27 mouse cellular contexts compared by ENCODE assay signal in genomic region chr14:51172947-51173346, GRCm38 (mm10). TPM values are rescaled to one million over a fixed set of nuclear protein-coding genes. Genes with fewer than 3 reads are reported as not detected.
DNase-seq lines count a peak whose midpoint lies in the region; ATAC-seq lines count a peak whose summit lies in the region.
"Not testable (repeated sequence)": the region's sequence is repeated elsewhere in the genome, so short reads cannot be mapped to it uniquely, and the experiment has no call there.
"Had no signal": no experiment of that assay in that cellular context is flagged by ENCODE, and none has a peak within 500 bp of the region (broad histone marks: within the 10 kb centered on the region; RNA-seq: fewer than 3 reads in every experiment).

No protein-coding gene starts in this region.

- not testable (repeated sequence) for H3K4me3 ChIP-seq in heart, embryonic 15.5 days; liver, embryonic 13.5 days (replicated peaks)

- H3K36me3 ChIP-seq in heart, embryonic 15.5 days; liver, embryonic 13.5 days: not testable (repeated sequence)

- H3K4me2 ChIP-seq in heart, embryonic 15.5 days = 0 out of 2 replicates have a peak overlapping the region, but pooled peaks have one; percentile 37
- 0 out of 2 replicates have a peak overlapping the region, but pooled peaks have one; percentile 14 for H3K4me2 ChIP-seq in liver, embryonic 13.5 days

- WGBS in heart, embryonic 15.5 days = 53% methylated on average over 4 of the region's 4 CpGs
- 48% methylated on average over 4 of the region's 4 CpGs for WGBS in liver, embryonic 13.5 days (ENCODE audit: insufficient replicate concordance)

- H3K27ac ChIP-seq in heart, embryonic 15.5 days; liver, embryonic 13.5 days: not testable (repeated sequence)

- H3K9ac ChIP-seq in heart, embryonic 15.5 days; liver, embryonic 13.5 days: not testable (repeated sequence)

- peak; percentile 33 for DNase-seq in brain, adult 2 months (ENCODE audit: low read depth, low spot score)
- DNase-seq in frontal cortex, postnatal 14 days (ENCODE audit: low spot score in 2 of 2) = peak; percentile 7 to 16
- DNase-seq in layer of hippocampus, adult 11-12 months (ENCODE audit: low spot score) = peak; percentile 46
- DNase-seq in layer of hippocampus, postnatal 10 days (ENCODE audit: low spot score in 2 of 2) = peak; percentile 19 to 30
- not testable (repeated sequence) for DNase-seq in liver, embryonic 13.5 days
- DNase-seq in right cerebral cortex, adult 2 months (ENCODE audit: low spot score in 2 of 2) = peak; percentile 7 to 9

- not testable (repeated sequence) for H3K4me1 ChIP-seq in heart, embryonic 15.5 days (replicated peaks); liver, embryonic 13.5 days (replicated peaks)

- not testable (repeated sequence) for ATAC-seq in heart, embryonic 15.5 days (replicated peaks; ENCODE audit: insufficient number of reproducible peaks, insufficient read depth, low FRiP score, low read depth); liver, embryonic 13.5 days (ENCODE audit: low read depth)

- not testable (repeated sequence) for H3K9me3 ChIP-seq in heart, embryonic 15.5 days (replicated peaks); liver, embryonic 13.5 days (replicated peaks)

- H3K27me3 ChIP-seq in heart, embryonic 15.5 days; liver, embryonic 13.5 days: not testable (repeated sequence)

RNA-seq across cellular contexts. Expression of gene Rnase2b, which starts 10.9 kb away (rescaled TPM):
- polyA plus RNA-seq in heart, embryonic 15.5 days (2015; fragmentation: Nextera tagmentation; extraction: Ambion mirVana) = not detected in 2 replicates
- total RNA-seq in layer of hippocampus, postnatal 10 days (2021) = not detected
- not detected in 2 replicates for polyA plus RNA-seq in liver, embryonic 13.5 days (2015; fragmentation: Nextera tagmentation; extraction: Ambion mirVana)
- total RNA-seq: adrenal gland, postnatal 36 days; ES-E14; gastrocnemius, postnatal 10 days; granulocyte monocyte progenitor cell, adult 5-6 weeks; heart, postnatal 25 days; left cerebral cortex, adult 18-20 months; left cerebral cortex, postnatal 36 days; megakaryocyte-erythroid progenitor cell, adult 5-6 weeks had no signal
- polyA plus RNA-seq: CD4-positive, CD25-positive, alpha-beta regulatory T cell, adult 4 months; cortical plate, adult 2 months; embryonic facial prominence, embryonic 10.5 days; heart, embryonic 10.5 days; hindbrain, embryonic 12.5 days; intestine, embryonic 14.5 days; limb, embryonic 14.5 days; liver, embryonic 15.5 days; lung, embryonic 15.5 days; midbrain, embryonic 14.5 days; neural tube, embryonic 11.5 days; thymus, postnatal 0 days had no signal

RNA-seq across cellular contexts. Expression of gene Ang2, which starts 26.0 kb away (rescaled TPM):
- not detected in 2 replicates for polyA plus RNA-seq in heart, embryonic 15.5 days (2015; fragmentation: Nextera tagmentation; extraction: Ambion mirVana)
- total RNA-seq in layer of hippocampus, postnatal 10 days (2021) = not detected
- polyA plus RNA-seq in liver, embryonic 13.5 days (2015; fragmentation: Nextera tagmentation; extraction: Ambion mirVana) = not detected in 2 replicates
- total RNA-seq: adrenal gland, postnatal 36 days; ES-E14; granulocyte monocyte progenitor cell, adult 5-6 weeks; heart, postnatal 25 days; left cerebral cortex, adult 18-20 months; left cerebral cortex, postnatal 36 days; megakaryocyte-erythroid progenitor cell, adult 5-6 weeks had no signal
- polyA plus RNA-seq: CD4-positive, CD25-positive, alpha-beta regulatory T cell, adult 4 months; cortical plate, adult 2 months; embryonic facial prominence, embryonic 10.5 days; heart, embryonic 10.5 days; hindbrain, embryonic 12.5 days; intestine, embryonic 14.5 days; limb, embryonic 14.5 days; liver, embryonic 15.5 days; lung, embryonic 15.5 days; midbrain, embryonic 14.5 days; neural tube, embryonic 11.5 days; thymus, postnatal 0 days had no signal

RNA-seq across cellular contexts. Expression of gene Rnase1, which starts 26.4 kb away (rescaled TPM):
- polyA plus RNA-seq in heart, embryonic 15.5 days (2015; fragmentation: Nextera tagmentation; extraction: Ambion mirVana) = 0.96 and 1.2 TPM in 2 replicates
- total RNA-seq in layer of hippocampus, postnatal 10 days (2021) = 1 to 10 TPM in 1 of 2 experiments, under 1 TPM in 1; 0.91 to 1.2 TPM
- 0.12 TPM in 1 of 2 replicates, not detected in the other for polyA plus RNA-seq in liver, embryonic 13.5 days (2015; fragmentation: Nextera tagmentation; extraction: Ambion mirVana)
- total RNA-seq: adrenal gland, postnatal 36 days; ES-E14; gastrocnemius, postnatal 10 days; granulocyte monocyte progenitor cell, adult 5-6 weeks; megakaryocyte-erythroid progenitor cell, adult 5-6 weeks had no signal
- polyA plus RNA-seq: CD4-positive, CD25-positive, alpha-beta regulatory T cell, adult 4 months; embryonic facial prominence, embryonic 10.5 days; heart, embryonic 10.5 days; hindbrain, embryonic 12.5 days; midbrain, embryonic 14.5 days had no signal

RNA-seq across cellular contexts. Expression of gene Ear14, which starts 30.2 kb away (rescaled TPM):
- not detected in 2 replicates for polyA plus RNA-seq in heart, embryonic 15.5 days (2015; fragmentation: Nextera tagmentation; extraction: Ambion mirVana)
- not detected for total RNA-seq in layer of hippocampus, postnatal 10 days (2021)
- polyA plus RNA-seq in liver, embryonic 13.5 days (2015; fragmentation: Nextera tagmentation; extraction: Ambion mirVana) = not detected in 2 replicates
- total RNA-seq: adrenal gland, postnatal 36 days; ES-E14; gastrocnemius, postnatal 10 days; granulocyte monocyte progenitor cell, adult 5-6 weeks; heart, postnatal 25 days; left cerebral cortex, adult 18-20 months; left cerebral cortex, postnatal 36 days; megakaryocyte-erythroid progenitor cell, adult 5-6 weeks had no signal
- polyA plus RNA-seq: CD4-positive, CD25-positive, alpha-beta regulatory T cell, adult 4 months; cortical plate, adult 2 months; embryonic facial prominence, embryonic 10.5 days; heart, embryonic 10.5 days; hindbrain, embryonic 12.5 days; intestine, embryonic 14.5 days; limb, embryonic 14.5 days; liver, embryonic 15.5 days; lung, embryonic 15.5 days; midbrain, embryonic 14.5 days; neural tube, embryonic 11.5 days; thymus, postnatal 0 days had no signal

RNA-seq across cellular contexts. Expression of gene Rnase6, which starts 49.2 kb away (rescaled TPM):
- 0.66 and 1.2 TPM in 2 replicates for polyA plus RNA-seq in heart, embryonic 15.5 days (2015; fragmentation: Nextera tagmentation; extraction: Ambion mirVana)
- total RNA-seq in layer of hippocampus, postnatal 10 days (2021) = under 1 TPM; 0.31 to 0.34 TPM
- polyA plus RNA-seq in liver, embryonic 13.5 days (2015; fragmentation: Nextera tagmentation; extraction: Ambion mirVana) = 2.6 and 2.7 TPM in 2 replicates
- total RNA-seq: ES-E14; left cerebral cortex, adult 18-20 months had no signal
- polyA plus RNA-seq: embryonic facial prominence, embryonic 10.5 days had no signal
